Mouse (Mus musculus) yolk sac, embryonic 10.5 days (tissue): ENCODE data around the gene Edar.

Source experiments
- DNase-seq: peaks from one replicate; pipeline ENCODE4 v3.0.0-alpha.2; 2017; ENCODE audit warnings: low spot score

The Edar gene

DNA sequence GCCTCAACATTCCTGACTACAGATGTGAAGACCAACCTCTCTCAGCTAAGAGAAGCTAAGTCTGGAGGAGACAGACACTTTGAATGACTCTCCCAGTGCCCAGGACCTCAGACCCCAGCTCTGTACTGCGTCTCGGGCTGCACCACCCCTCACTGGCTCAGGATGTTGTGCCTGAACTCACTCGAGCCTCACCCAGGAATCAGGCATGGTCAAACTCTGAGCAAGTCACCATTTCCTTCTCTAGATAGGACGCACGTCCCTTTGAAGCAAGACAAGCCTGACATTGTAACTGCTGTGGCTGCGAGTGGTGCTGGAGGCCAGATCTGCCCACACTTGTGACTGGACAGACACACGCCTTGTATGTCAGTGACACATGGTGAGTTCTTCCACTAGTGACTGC, 73.5 kb downstream of the Edar start:
- DNase-seq = no peak

DNA sequence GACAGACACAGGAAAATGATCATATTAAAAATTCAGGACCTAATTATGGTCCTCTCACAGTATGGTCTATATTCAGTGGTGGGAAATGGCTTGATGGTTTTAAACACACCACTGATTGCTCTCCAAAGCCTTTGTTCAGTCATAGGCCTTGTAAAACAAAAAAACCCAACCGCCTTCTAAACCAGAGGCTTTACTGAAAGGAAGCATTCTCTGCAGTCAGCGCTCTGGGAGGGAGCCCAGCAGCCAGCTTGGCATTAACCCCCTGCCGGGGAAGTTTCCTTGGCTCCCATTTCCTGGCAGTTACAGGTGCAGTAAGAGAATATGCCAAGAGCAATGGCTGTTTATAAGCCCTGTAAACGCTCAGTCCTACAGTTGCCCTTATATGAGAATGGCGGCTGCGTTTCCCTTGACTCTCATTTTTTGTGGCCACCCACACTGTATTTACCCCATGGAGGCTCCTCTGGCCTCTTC, 74.0 kb downstream of the Edar start:
- DNase-seq = no peak

DNA sequence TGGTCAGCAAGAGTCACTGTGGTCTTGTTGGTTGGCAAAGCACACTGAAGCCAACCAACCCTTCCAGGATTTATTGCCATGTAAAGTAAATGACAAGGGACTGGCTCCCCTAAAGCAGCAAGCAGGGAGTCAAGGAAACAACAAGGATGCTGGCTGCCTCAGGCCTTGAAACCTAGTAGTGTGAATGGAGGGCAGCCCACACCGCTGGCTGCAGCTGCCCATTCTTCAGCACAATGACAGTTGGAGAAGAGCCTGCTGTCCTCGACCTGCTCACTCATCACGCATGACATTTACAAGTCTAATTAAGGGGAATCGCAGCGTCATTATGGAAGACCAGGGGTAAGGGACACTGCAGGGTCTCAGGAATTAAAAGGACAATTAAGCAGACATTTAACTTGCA, 74.5 kb downstream of the Edar start:
- no peak for DNase-seq

DNA sequence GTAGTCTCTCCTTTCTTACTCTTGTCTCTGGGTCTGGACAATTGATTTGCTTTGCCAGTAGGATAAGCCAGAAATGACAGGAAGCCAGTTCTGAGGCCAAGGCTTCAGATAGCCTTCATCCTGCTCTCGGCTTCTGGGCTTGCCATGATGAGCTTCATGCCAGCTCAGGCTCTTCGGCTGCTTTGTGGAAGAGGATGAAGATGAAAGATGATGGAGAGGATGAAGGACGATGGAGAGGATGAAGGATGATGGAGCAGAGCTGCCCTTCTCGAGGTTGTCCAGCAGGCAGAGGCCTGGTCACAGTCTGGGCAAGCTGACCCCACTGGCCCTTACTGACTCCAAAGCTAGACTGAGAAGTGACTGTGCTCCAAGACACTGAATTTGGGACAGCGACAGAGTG, 75.3 kb downstream of the Edar start:
- DNase-seq = no peak

DNA sequence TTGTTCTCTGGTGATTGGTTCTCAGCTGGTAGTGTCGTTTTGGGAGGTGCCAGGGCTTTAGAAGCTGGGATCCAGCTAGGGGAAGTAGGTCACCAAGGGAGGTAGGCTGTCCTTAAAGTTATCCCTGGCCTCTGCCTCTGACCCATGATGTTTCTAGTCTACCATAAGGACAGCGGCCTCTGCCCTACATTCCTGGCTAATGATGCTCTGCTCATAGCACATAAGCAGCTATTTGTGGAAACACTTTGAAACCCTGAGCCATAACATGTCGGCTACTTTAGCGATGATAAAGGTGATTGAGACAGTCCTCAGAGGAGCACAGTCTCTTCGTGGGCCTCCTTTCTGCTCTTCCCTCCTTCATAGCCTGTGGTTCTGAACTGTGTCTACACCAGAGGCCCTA, 79.6 kb downstream of the Edar start:
- no peak for DNase-seq

DNA sequence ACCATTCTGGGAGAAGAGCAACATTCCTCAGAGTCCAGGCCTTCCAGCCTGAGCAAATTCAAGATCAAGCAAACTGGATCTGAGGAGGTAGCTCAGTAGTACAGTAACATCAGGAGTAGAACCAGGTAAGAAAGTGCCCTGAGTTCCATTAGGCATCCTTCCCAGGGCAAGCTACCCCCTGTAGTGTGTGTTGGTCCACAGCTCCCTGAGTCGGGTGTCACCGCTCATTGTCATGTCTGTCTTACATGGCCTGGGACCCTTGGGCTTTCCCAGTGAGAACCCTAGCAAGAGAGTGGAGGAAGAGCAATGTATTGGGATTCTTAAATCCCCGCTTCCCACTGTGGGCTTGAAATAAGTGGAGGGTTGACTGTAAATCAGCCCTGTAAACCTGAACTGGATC, 80.3 kb downstream of the Edar start:
- DNase-seq = no peak

DNA sequence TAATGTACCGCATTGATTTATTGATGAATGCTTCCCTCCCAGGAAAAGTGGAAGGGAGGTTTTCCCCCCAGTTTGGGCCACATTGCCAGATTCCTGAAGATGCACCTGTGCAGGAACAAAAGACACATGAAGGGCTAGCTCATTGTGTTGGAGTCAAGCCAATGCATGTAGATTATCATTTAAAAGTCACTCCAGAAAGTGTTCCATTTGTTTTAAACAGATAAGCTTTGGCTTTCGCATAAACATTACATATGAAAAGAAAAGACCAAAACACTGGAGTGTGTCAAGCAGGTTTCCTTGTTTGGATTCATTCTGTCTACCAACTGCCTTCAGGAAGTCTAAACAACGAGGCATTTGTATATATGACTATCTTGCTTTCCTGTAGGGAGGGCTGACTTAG, 81.0 kb downstream of the Edar start:
- DNase-seq = no peak

DNA sequence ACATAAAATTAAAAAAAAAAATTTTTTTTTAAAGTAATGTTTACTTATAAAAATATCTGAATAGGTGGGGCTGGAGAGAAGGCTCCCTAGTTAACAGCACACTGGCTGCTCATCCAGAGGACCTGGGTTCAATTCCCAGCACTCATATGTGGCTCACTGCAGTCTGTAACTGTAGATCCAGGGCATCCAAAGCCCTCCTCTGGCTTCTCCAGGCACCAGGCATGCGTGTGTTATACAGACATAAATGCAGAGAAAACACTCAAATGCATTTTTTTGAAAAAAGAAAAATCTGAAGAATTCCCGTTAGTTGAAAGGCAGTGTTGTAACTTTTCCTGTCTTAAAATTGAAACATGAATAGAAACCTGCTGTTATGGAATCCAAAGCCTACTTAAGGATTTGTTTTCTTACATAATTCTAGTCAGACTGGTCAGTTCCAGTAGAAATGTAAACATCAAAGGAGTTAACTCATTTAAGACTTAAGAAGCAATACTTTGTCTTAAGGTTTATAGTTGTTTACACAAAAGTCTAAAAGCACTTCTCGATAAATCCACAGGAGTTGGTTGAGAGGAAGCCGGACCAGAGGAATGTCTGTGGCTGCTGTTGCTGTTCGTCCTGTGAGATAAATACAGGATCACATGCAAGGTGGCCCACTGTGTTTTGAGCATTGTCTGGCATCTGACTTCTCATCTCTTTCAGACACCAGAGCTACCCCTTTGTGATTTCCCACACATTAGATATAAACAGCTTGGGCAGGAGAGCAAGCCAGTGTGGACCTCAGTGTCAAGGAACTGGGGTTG, 89.8 kb downstream of the Edar start:
- DNase-seq = no peak

DNA sequence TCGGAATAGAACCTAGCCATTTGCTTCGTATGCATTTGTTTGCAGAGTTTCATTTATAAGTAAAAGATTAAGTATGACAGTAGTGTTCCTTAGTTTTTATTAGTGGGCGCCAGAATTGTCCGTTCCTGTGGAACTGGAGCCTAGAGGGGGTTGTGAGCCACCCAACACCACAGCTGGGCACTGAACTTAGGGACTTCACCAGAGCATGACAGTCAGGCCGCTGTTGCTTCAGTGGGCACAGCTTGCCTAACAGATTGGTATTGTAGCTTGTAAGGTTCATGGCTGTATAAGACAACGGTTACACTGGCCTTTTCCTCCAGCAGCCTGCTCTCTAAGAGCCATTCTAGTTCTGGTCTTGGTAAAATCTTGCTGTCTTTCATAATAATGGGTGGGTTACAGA, 114.9 kb downstream of the Edar start:
- no peak for DNase-seq

DNA sequence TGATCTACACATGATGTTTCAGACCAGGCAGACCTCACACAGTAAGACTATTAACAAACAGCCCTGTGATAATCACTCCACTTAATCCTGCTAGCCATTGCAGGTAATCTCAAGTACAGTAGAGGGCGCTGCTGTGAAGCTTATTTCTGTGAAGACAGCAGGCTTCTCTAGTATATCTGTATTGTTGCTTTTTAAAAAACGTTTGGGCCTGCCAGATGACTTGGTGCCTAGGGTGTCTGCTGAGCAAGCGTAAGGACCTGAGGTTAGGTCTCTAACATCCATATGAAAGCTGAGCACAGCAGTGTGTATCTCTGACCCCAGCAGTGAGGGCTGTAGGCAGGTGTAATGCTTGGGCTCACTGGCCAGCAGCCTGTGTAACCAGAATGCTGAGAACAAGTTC, 115.6 kb downstream of the Edar start:
- peak; percentile 28 for DNase-seq

DNA sequence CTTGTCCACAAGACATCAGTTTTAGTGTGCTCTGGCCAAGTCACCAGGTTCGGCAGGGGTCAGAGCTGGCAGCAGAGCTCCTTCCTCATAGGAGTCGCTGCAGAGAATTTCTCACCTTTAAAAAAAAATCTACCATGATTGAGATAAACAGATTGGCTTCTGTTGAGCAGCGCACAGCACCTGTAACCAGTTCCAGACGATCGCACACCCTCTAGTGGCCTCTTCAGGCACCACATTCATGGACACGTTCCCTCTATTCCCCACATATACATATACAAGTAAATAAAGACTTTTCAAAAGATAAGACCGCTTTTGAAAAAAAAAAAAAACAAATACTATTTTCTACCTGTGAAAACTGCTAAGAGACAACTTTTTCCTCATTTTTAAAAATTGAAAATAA, 116.4 kb downstream of the Edar start:
- peak; percentile 11 for DNase-seq

DNA sequence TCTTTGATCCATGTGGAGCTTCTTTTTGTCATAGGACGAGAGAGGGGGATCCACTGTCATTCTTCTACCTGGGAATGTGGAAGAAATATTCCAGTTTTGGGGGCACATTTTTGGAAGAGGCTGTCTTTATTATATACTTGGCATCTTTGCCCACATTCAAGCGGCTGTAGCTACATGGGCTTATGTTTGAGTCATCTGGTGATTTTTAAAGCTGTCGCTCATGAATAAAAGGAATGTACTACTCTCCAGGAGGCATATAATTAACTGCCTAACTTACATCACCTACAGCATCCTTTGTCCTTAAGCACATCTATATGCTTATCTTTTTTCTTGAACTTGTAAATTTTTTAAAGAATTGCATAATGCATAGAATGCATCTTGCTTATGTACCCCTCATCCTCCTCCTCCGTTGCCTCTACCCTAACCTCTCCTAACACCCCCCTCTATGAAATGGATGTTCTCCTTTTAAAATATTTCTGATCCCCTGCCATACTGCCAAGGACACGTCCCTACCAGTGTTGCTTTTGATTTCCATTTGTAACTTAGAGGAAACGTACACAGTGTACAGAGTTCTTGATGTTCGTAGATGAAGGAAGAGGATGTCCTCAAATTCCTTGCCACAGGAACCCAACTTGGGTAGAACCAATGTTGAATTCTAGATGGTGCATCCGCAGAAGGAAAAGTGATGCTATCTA, 120.6 kb downstream of the Edar start:
- DNase-seq = no peak
